Mouse (Mus musculus) yolk sac, embryonic 10.5 days (tissue): ENCODE measurements around the gene Ppip5k2.
"Not testable (repeated sequence)": the region's sequence is repeated elsewhere in the genome, so short reads cannot be mapped to it uniquely, and the experiment has no call there.

ENCODE experiments used
- DNase-seq: peaks from one replicate; pipeline ENCODE4 v3.0.0-alpha.2; 2017; ENCODE audit warnings: low spot score

The Ppip5k2 gene

GRCm38 (mm10) chr1:97769904-97770753 lies at the start of gene Ppip5k2, which contains the start of gene Gin1:
Gene Ppip5k2 (minus strand): TSS chr1:97770411.
Gene Gin1 (plus strand): TSS chr1:97770172.
- peak; percentile 94 for DNase-seq

GRCm38 (mm10) chr1:97809255-97809912 lies 39.2 kb upstream of the Ppip5k2 start:
- DNase-seq: no peak

- no peak for DNase-seq
Measured at GRCm38 (mm10) chr1:97804520-97804919, 34.3 kb upstream of the Ppip5k2 start.

GRCm38 (mm10) chr1:97802207-97802902 lies 32.1 kb upstream of the Ppip5k2 start:
- DNase-seq: no peak

GRCm38 (mm10) chr1:97795936-97796335 lies 25.7 kb upstream of the Ppip5k2 start:
- DNase-seq: peak; percentile 43

GRCm38 (mm10) chr1:97794110-97794509 lies 23.9 kb upstream of the Ppip5k2 start:
- no peak for DNase-seq

- DNase-seq: no peak
Measured at GRCm38 (mm10) chr1:97788490-97788889, 18.3 kb upstream of the Ppip5k2 start.

GRCm38 (mm10) chr1:97787674-97788073 lies 17.5 kb upstream of the Ppip5k2 start:
- DNase-seq: no peak

GRCm38 (mm10) chr1:97785685-97786393 lies 15.6 kb upstream of the Ppip5k2 start:
- no peak for DNase-seq

GRCm38 (mm10) chr1:97784928-97785327 lies 14.7 kb upstream of the Ppip5k2 start:
- no peak for DNase-seq

GRCm38 (mm10) chr1:97781674-97782073 lies 11.5 kb upstream of the Ppip5k2 start:
- DNase-seq: no peak

- no peak for DNase-seq
Measured at GRCm38 (mm10) chr1:97773973-97774372, 3.8 kb upstream of the Ppip5k2 start.

- no peak for DNase-seq
Measured at GRCm38 (mm10) chr1:97773362-97773761, 3.2 kb upstream of the Ppip5k2 start.

GRCm38 (mm10) chr1:97771727-97772126 lies 1.5 kb upstream of the Ppip5k2 start:
- DNase-seq: no peak

- DNase-seq: no peak
Measured at GRCm38 (mm10) chr1:97771118-97771517, 907 bp upstream of the Ppip5k2 start.

- DNase-seq: peak; percentile 61
Measured at GRCm38 (mm10) chr1:97769294-97769903, 812 bp downstream of the Ppip5k2 start.

GRCm38 (mm10) chr1:97768906-97769293 lies 1.3 kb downstream of the Ppip5k2 start:
- DNase-seq: no peak

- no peak for DNase-seq
Measured at GRCm38 (mm10) chr1:97768089-97768488, 2.1 kb downstream of the Ppip5k2 start.

GRCm38 (mm10) chr1:97765712-97766111 lies 4.5 kb downstream of the Ppip5k2 start:
- DNase-seq: not testable (repeated sequence)

GRCm38 (mm10) chr1:97761477-97761876 lies 8.7 kb downstream of the Ppip5k2 start:
- DNase-seq: no peak

- DNase-seq: no peak
Measured at GRCm38 (mm10) chr1:97760598-97760997, 9.6 kb downstream of the Ppip5k2 start.

GRCm38 (mm10) chr1:97759841-97760240 lies 10.4 kb downstream of the Ppip5k2 start:
- no peak for DNase-seq
